Mouse (Mus musculus) lung, postnatal 4 days (tissue): ENCODE measurements at regions not wholly inside any gene's neighbourhood (a gene's known extent, or its start where the extent isn't known, plus 50 kb on each side); places are given as distances from the start of the nearest gene placed in this dataset.

Source experiments
- DNase-seq, 2 experiments: peaks; one replicate each; pipeline ENCODE4 v3.0.0; 2021

- DNase-seq: no peak
These were observed 134.0 kb upstream of the Pum3 start for GRCm38 (mm10) chr19:27563592-27563991.

- DNase-seq: no peak
These were observed 128.6 kb upstream of the Pum3 start for GRCm38 (mm10) chr19:27558199-27558598.

GRCm38 (mm10) chr19:27556697-27557096 is 127.1 kb upstream of the Pum3 start:
- no peak for DNase-seq

- DNase-seq: no peak
These were observed 125.2 kb upstream of the Pum3 start for GRCm38 (mm10) chr19:27554841-27555240.

- no peak for DNase-seq
These were observed 123.6 kb upstream of the Pum3 start for GRCm38 (mm10) chr19:27553266-27553665.

GRCm38 (mm10) chr19:27537746-27538145 is 108.1 kb upstream of the Pum3 start:
- DNase-seq: no peak

GRCm38 (mm10) chr19:27537066-27537465 is 107.4 kb upstream of the Pum3 start:
- DNase-seq: no peak

- peak in 1 of 2 experiments; percentile 52 for DNase-seq
These were observed 98.4 kb upstream of the Pum3 start for GRCm38 (mm10) chr19:27527940-27528558.

GRCm38 (mm10) chr19:27519326-27520061 is 89.9 kb upstream of the Pum3 start:
- peak in 1 of 2 experiments; percentile 45 for DNase-seq

GRCm38 (mm10) chr19:27514267-27514666 is 84.6 kb upstream of the Pum3 start:
- DNase-seq: peak; percentile 59 to 60

- DNase-seq: no peak
These were observed 83.9 kb upstream of the Pum3 start for GRCm38 (mm10) chr19:27513535-27513934.

GRCm38 (mm10) chr19:27511340-27511739 is 81.7 kb upstream of the Pum3 start:
- DNase-seq: no peak

GRCm38 (mm10) chr19:27509956-27510639 is 80.5 kb upstream of the Pum3 start:
- DNase-seq: no peak

- no peak for DNase-seq
These were observed 68.7 kb upstream of the Pum3 start for GRCm38 (mm10) chr19:27498278-27498677.

- DNase-seq: peak; percentile 14 to 43
These were observed 62.8 kb upstream of the Pum3 start for GRCm38 (mm10) chr19:27492468-27492867.

- no peak for DNase-seq
These were observed 62.2 kb upstream of the Pum3 start for GRCm38 (mm10) chr19:27491873-27492272.

GRCm38 (mm10) chr19:27489053-27489452 is 59.4 kb upstream of the Pum3 start:
- DNase-seq: no peak
